Mouse (Mus musculus) CH12.LX (cell line): ENCODE measurements around the gene Dnajc17. TPM values are rescaled to one million over a fixed set of nuclear protein-coding genes. Genes with fewer than 3 reads are reported as not detected.

ENCODE experiments used
- DNase-seq: peaks from one replicate; pipeline ENCODE4 v3.0.0-alpha.2; 2013; ENCODE audit errors: extremely low read depth
- H3K27ac ChIP-seq: 2 replicates; pipeline ENCODE4 v1.5.1; 2012; ENCODE audit warnings: low read depth, mild to moderate bottlenecking, control low read depth, moderate library complexity; ENCODE audit not compliant: insufficient read depth
- H3K27me3 ChIP-seq: replicated peaks from 2 replicates; pipeline ENCODE3; 2012; ENCODE audit warnings: inconsistent platforms
- H3K36me3 ChIP-seq, 2 experiments: replicated peaks in 1 of 2; 2 replicates each; pipeline versions ENCODE3 to v1.6.1; 2012; ENCODE audit warnings: inconsistent platforms in 1 of 2, low read length in 1 of 2, mild to moderate bottlenecking in 1 of 2, mixed read lengths in 1 of 2, moderate library complexity in 1 of 2; ENCODE audit not compliant: control insufficient read depth in 1 of 2, insufficient read depth in 1 of 2
- H3K4me1 ChIP-seq, 2 experiments: 2 replicates each; pipeline ENCODE4 v1.6.1; 2012; ENCODE audit warnings: inconsistent platforms in 1 of 2, moderate library complexity in 1 of 2; ENCODE audit not compliant: insufficient read depth in 2 of 2, control insufficient read depth in 1 of 2
- H3K4me2 ChIP-seq: 2 replicates; pipeline ENCODE4 v1.6.1; 2012; ENCODE audit warnings: low read depth, mild to moderate bottlenecking, control low read depth; ENCODE audit not compliant: poor library complexity, insufficient read depth, severe bottlenecking
- H3K4me3 ChIP-seq, 3 experiments: fragments of 150-350 bp in 1 of 3; sonication (generic) in 1 of 3; replicated peaks in 1 of 3; 2 replicates each; pipeline versions ENCODE3 to v1.5.1; 2011 to 2012; ENCODE audit warnings: low read depth in 2 of 3, low read length in 2 of 3, mild to moderate bottlenecking in 2 of 3, moderate library complexity in 2 of 3, control low read depth in 1 of 3, improper control_type of control experiment in 1 of 3, inconsistent platforms in 1 of 3, mixed read lengths in 1 of 3; ENCODE audit not compliant: poor library complexity in 1 of 3
- H3K79me2 ChIP-seq: replicated peaks from 2 replicates; pipeline ENCODE4 v1.6.1; 2012; ENCODE audit warnings: mild to moderate bottlenecking, moderate library complexity; ENCODE audit not compliant: control insufficient read depth, poor library complexity, insufficient read depth, severe bottlenecking; ENCODE audit errors: extremely low read depth
- H3K9ac ChIP-seq: 2 replicates; pipeline ENCODE4 v1.6.1; 2012; ENCODE audit warnings: low read depth, mild to moderate bottlenecking, control low read depth, moderate library complexity; ENCODE audit not compliant: insufficient read depth
- H3K9me3 ChIP-seq: replicated peaks from 2 replicates; pipeline ENCODE3; 2012; ENCODE audit warnings: low read length, inconsistent platforms, mixed read lengths
- BHLHE40 ChIP-seq: IDR thresholded peaks from 2 replicates; pipeline ENCODE4 v1.6.1; 2011; ENCODE audit warnings: mild to moderate bottlenecking, low read depth, low read length, improper control_type of control experiment
- CHD1 ChIP-seq: IDR thresholded peaks from 2 replicates; pipeline ENCODE4 v1.6.1; 2012; ENCODE audit warnings: low read depth, low read length, improper control_type of control experiment, inconsistent platforms
- CTCF ChIP-seq, 2 experiments: IDR thresholded peaks in 1 of 2; conservative IDR thresholded peaks in 1 of 2; 2 replicates each; pipeline ENCODE4 v1.5.1; 2011 to 2012; ENCODE audit warnings: low read depth in 2 of 2, low read length in 2 of 2, improper control_type of control experiment in 1 of 2, inconsistent platforms in 1 of 2, mild to moderate bottlenecking in 1 of 2, moderate library complexity in 1 of 2
- E2F4 ChIP-seq: IDR thresholded peaks from 2 replicates; pipeline ENCODE4 v1.6.1; 2011; ENCODE audit warnings: low read depth, low read length, improper control_type of control experiment; ENCODE audit not compliant: insufficient replicate concordance
- EP300 ChIP-seq: IDR thresholded peaks from 2 replicates; pipeline ENCODE4 v1.6.1; 2011; ENCODE audit warnings: low read length, improper control_type of control experiment
- GABPA ChIP-seq: IDR thresholded peaks from 2 replicates; pipeline ENCODE4 v1.6.1; 2012; ENCODE audit warnings: low read depth, low read length, improper control_type of control experiment, inconsistent platforms; ENCODE audit not compliant: insufficient replicate concordance
- IRF4 ChIP-seq: IDR thresholded peaks from 2 replicates; pipeline ENCODE4 v1.6.1; 2014; ENCODE audit warnings: low read depth, mild to moderate bottlenecking, inconsistent platforms, low read length, improper control_type of control experiment
- JUN ChIP-seq: IDR thresholded peaks from 2 replicates; pipeline ENCODE4 v1.6.1; 2011; ENCODE audit warnings: low read depth, mild to moderate bottlenecking, low read length, improper control_type of control experiment, moderate library complexity; ENCODE audit not compliant: insufficient read depth
- KAT2A ChIP-seq: IDR thresholded peaks from 2 replicates; pipeline ENCODE4 v1.6.1; 2012; ENCODE audit warnings: low read length, improper control_type of control experiment, inconsistent platforms; ENCODE audit not compliant: insufficient replicate concordance
- MAFK ChIP-seq: IDR thresholded peaks from 2 replicates; pipeline ENCODE4 v1.6.1; 2011; ENCODE audit warnings: low read length, improper control_type of control experiment; ENCODE audit not compliant: insufficient replicate concordance
- MAZ ChIP-seq: IDR thresholded peaks from 2 replicates; pipeline ENCODE4 v1.6.1; 2012; ENCODE audit warnings: low read depth, mild to moderate bottlenecking, inconsistent platforms, low read length, improper control_type of control experiment, moderate library complexity
- MXI1 ChIP-seq: IDR thresholded peaks from 2 replicates; pipeline ENCODE4 v1.6.1; 2011; ENCODE audit warnings: mild to moderate bottlenecking, low read depth, low read length, improper control_type of control experiment
- MYC ChIP-seq: IDR thresholded peaks from 2 replicates; pipeline ENCODE4 v1.6.1; 2011; ENCODE audit warnings: low read depth, mild to moderate bottlenecking, improper control_type of control experiment, low read length
- NRF1 ChIP-seq: IDR thresholded peaks from 2 replicates; pipeline ENCODE4 v1.6.1; 2014; ENCODE audit warnings: low read depth, mild to moderate bottlenecking, inconsistent platforms, low read length, improper control_type of control experiment, moderate library complexity
- PAX5 ChIP-seq: IDR thresholded peaks from 2 replicates; pipeline ENCODE4 v1.6.1; 2012; ENCODE audit warnings: low read length, inconsistent platforms, mixed read lengths
- POLR2A ChIP-seq: IDR thresholded peaks from 2 replicates; pipeline ENCODE4 v1.6.1; 2011; ENCODE audit warnings: low read depth, mild to moderate bottlenecking, improper control_type of control experiment, low read length
- RAD21 ChIP-seq: IDR thresholded peaks from 2 replicates; pipeline ENCODE4 v1.6.1; 2011; ENCODE audit warnings: low read depth, mild to moderate bottlenecking, low read length, improper control_type of control experiment, moderate library complexity
- SIN3A ChIP-seq: IDR thresholded peaks from 2 replicates; pipeline ENCODE4 v1.6.1; 2012; ENCODE audit warnings: low read length, improper control_type of control experiment, inconsistent platforms
- SMC3 ChIP-seq: IDR thresholded peaks from 2 replicates; pipeline ENCODE4 v1.6.1; 2011; ENCODE audit warnings: low read depth, low read length, improper control_type of control experiment
- TCF12 ChIP-seq: IDR thresholded peaks from 2 replicates; pipeline ENCODE4 v1.6.1; 2014; ENCODE audit warnings: low read depth, mild to moderate bottlenecking, inconsistent platforms, low read length, improper control_type of control experiment
- UBTF ChIP-seq: IDR thresholded peaks from 2 replicates; pipeline ENCODE4 v1.6.1; 2012; ENCODE audit warnings: low read depth, mild to moderate bottlenecking, inconsistent platforms, low read length, improper control_type of control experiment, moderate library complexity
- ZC3H11A ChIP-seq: IDR thresholded peaks from 2 replicates; pipeline ENCODE4 v1.6.1; 2012; ENCODE audit warnings: low read depth, mild to moderate bottlenecking, inconsistent platforms, low read length, improper control_type of control experiment
- ZKSCAN1 ChIP-seq: IDR thresholded peaks from 2 replicates; pipeline ENCODE4 v1.6.1; 2012; ENCODE audit warnings: low read depth, inconsistent platforms, low read length, improper control_type of control experiment, borderline replicate concordance
- dilution Hi-C: fragments of 300-500 bp; cut with MboI; formaldehyde crosslinking; loops from 2 replicates; pipeline ENCODE4 v1.14.3; 2020; ENCODE audit warnings: low sequenced_read_pairs; ENCODE audit not compliant: extremely low pct_unique_long_range_greater_than_20kb, extremely low pct_ligation_motif_present
- in situ Hi-C: fragments of 300-500 bp; cut with MboI; formaldehyde crosslinking; loops from 3 replicates; pipeline ENCODE4 v1.14.3; 2019; ENCODE audit warnings: low sequenced_read_pairs, low pct_ligation_motif_present, low pct_unique_long_range_greater_than_20kb, mixed read lengths
- polyA plus RNA-seq: library from polyadenylated mRNA; unstranded; fragments of >175 nt; gene quantifications from 2 replicates; pipeline ENCODE4 v1.2.1, GENCODE M21; 2012; ENCODE audit warnings: low read depth; ENCODE audit not compliant: insufficient read length
- total RNA-seq, 2 experiments: library from RNA; depleted of rRNA; stranded (reverse); fragments of 300-350 nt in 1 of 2; fragments of >200 nt in 1 of 2; gene quantifications; 2 replicates each; pipeline ENCODE4 v1.2.3; 2012 to 2014

Gene Dnajc17
- total and polyA plus RNA-seq, 3 experiments = 15.3 to 22.9 (median 19.8) TPM

- H3K36me3 ChIP-seq = peaks cover 0 to 2% of the 10 kb centered on the region in 2 experiments
- H3K27ac ChIP-seq = no peak overlapping the region
- dilution Hi-C loops (no loop called here), in situ Hi-C loops (loop anchor here (10.0 to 25.0 kb wide), 3 partner anchors 49 to 432 kb away; partner anchors contain the start of genes Ccdc9b and Phgr1)
- peaks cover 2 to 23% of the 10 kb centered on the region in 2 experiments for H3K4me1 ChIP-seq
- no peaks in the 10 kb centered on the region for H3K27me3 ChIP-seq
- H3K9me3 ChIP-seq = no peaks in the 10 kb centered on the region
- TF ChIP-seq PAX5 = no peak
- TF ChIP-seq EP300 = no peak
- no peak for TF ChIP-seq GABPA
- no peak for TF ChIP-seq CHD1
- TF ChIP-seq IRF4 = no peak
- no peak for TF ChIP-seq CTCF (conservative IDR thresholded peaks at IDR 0.05 in 1 of 2, IDR thresholded peaks at IDR 0.05 in 1 of 2; ENCODE audit: low read depth in 2 of 2, low read length in 2 of 2)
- TF ChIP-seq MAZ = no peak
- TF ChIP-seq, all 38 proteins: peak for 0
- no peak overlapping the region for H3K4me3 ChIP-seq
- H3K9ac ChIP-seq = no peak overlapping the region
- DNase-seq = no peak
- no peaks in the 10 kb centered on the region for H3K79me2 ChIP-seq
- H3K4me2 ChIP-seq = no peak overlapping the region
Measured at GRCm38 (mm10) chr2:119194140-119194539, 14.5 kb downstream of the Dnajc17 start.

GRCm38 (mm10) chr2:119190969-119191368, 17.6 kb downstream of the Dnajc17 start:
- H3K36me3 ChIP-seq = peaks cover under 1 to 11% of the 10 kb centered on the region in 2 experiments
- dilution Hi-C loops = no loop called here
- H3K9ac ChIP-seq = no peak overlapping the region
- no peak for TF ChIP-seq JUN
- TF ChIP-seq UBTF = no peak
- no peak for TF ChIP-seq ZKSCAN1
- H3K4me3 ChIP-seq = no peak overlapping the region
- no peaks in the 10 kb centered on the region for H3K9me3 ChIP-seq
- H3K79me2 ChIP-seq = no peaks in the 10 kb centered on the region
- H3K27me3 ChIP-seq = no peaks in the 10 kb centered on the region
- H3K4me2 ChIP-seq = no peak overlapping the region
- peaks cover 2 to 11% of the 10 kb centered on the region in 2 experiments; a peak in 2 of 4 replicates for H3K4me1 ChIP-seq
- in situ Hi-C loops = loop anchor here (10.0 to 25.0 kb wide), 3 partner anchors 46 to 429 kb away; partner anchors contain the start of genes Ccdc9b and Phgr1
- no peak for DNase-seq
- no peak overlapping the region for H3K27ac ChIP-seq

GRCm38 (mm10) chr2:119189029-119189710, 19.4 kb downstream of the Dnajc17 start:
- in situ Hi-C loops (loop anchor here (5.0 to 25.0 kb wide), 4 partner anchors 64 to 427 kb away; partner anchors contain the start of genes Ccdc9b and Phgr1), dilution Hi-C loops (no loop called here)
- peak overlapping the region; percentile 79 for H3K4me2 ChIP-seq
- H3K4me1 ChIP-seq = peaks cover 0 to 8% of the 10 kb centered on the region in 2 experiments; a peak in 2 of 4 replicates
- H3K27ac ChIP-seq = peak overlapping the region; percentile 34
- peak overlapping the region; percentile 3; the same call in 1 of the 2 replicates for H3K9ac ChIP-seq
- peaks cover 4 to 27% of the 10 kb centered on the region in 2 experiments for H3K36me3 ChIP-seq
- no peaks in the 10 kb centered on the region for H3K27me3 ChIP-seq
- no peaks in the 10 kb centered on the region for H3K9me3 ChIP-seq
- DNase-seq = peak; percentile 85
- peak overlapping the region; percentile 33 to 42 (median 42) for H3K4me3 ChIP-seq
- H3K79me2 ChIP-seq = no peaks in the 10 kb centered on the region
- TF ChIP-seq RAD21 (peak; percentile 100), JUN (no peak), IRF4 (peak; percentile 55), NRF1 (peak; percentile 21; the same call in 1 of the 2 replicates), MAFK (no peak), SIN3A (0 out of 2 replicates have a peak, but pooled peaks have one; percentile 19), SMC3 (peak; percentile 93), E2F4 (no peak), TCF12 (peak; percentile 24; the same call in 1 of the 2 replicates), KAT2A (no peak), CTCF (conservative IDR thresholded peaks at IDR 0.05 in 1 of 2, IDR thresholded peaks at IDR 0.05 in 1 of 2; ENCODE audit: low read depth in 2 of 2, low read length in 2 of 2) (peak; percentile 78 to 97), ZC3H11A (peak; percentile 70), MYC (0 out of 2 replicates have a peak, but pooled peaks have one; percentile 2), BHLHE40 (peak; percentile 58), POLR2A (no peak), MXI1 (peak; percentile 45; the same call in 1 of the 2 replicates)
